Mouse (Mus musculus): ENCODE results near the gene 4933415A04Rik.

- TF ChIP-seq POLR2A (IDR thresholded peaks at IDR 0.05; ENCODE audit: borderline replicate concordance, control insufficient read depth, low read depth, low read length): no peak
- no peak for TF ChIP-seq CTCF (IDR thresholded peaks at IDR 0.05; ENCODE audit: control insufficient read depth, insufficient read depth, low read length)
These were observed 37.1 kb upstream of the 4933415A04Rik start for GRCm38 (mm10) chr11:43549701-43550100.
